Mouse (Mus musculus): ENCODE measurements at regions not wholly inside any gene's neighbourhood (a gene's known extent, or its start where the extent isn't known, plus 50 kb on each side); places are given as distances from the start of the nearest gene placed in this dataset.

GRCm38 (mm10) chr4:142568556-142568955, 329.4 kb upstream of the Kazn start:
- DNase-seq (ENCODE audit: low spot score) (no peak), ATAC-seq (ENCODE audit: low FRiP score, low read depth) (no peak)
- no peaks in the 10 kb centered on the region for H3K9me3 ChIP-seq (ENCODE audit: control insufficient read depth, low read length)
- no peak overlapping the region for H3K9ac ChIP-seq (ENCODE audit: low read depth, low read length, severe bottlenecking)
- no peak overlapping the region for H3K4me2 ChIP-seq (replicated peaks; ENCODE audit: low read depth, low read length, severe bottlenecking)
- H3K27me3 ChIP-seq (ENCODE audit: control insufficient read depth, insufficient read depth, low read length), result no peaks in the 10 kb centered on the region
- H3K36me3 ChIP-seq (ENCODE audit: control insufficient read depth, insufficient read depth, low read length), result no peaks in the 10 kb centered on the region
- H3K4me3 ChIP-seq (replicated peaks; ENCODE audit: low read length), result no peak overlapping the region
- H3K4me1 ChIP-seq (ENCODE audit: control insufficient read depth, insufficient read depth, low read length), result no peaks in the 10 kb centered on the region
- 72% methylated on average over 6 of the region's 6 CpGs for WGBS
- no peak for TF ChIP-seq POLR2A (IDR thresholded peaks at IDR 0.05; ENCODE audit: borderline replicate concordance, extremely low read depth, insufficient read depth, insufficient read length)
- H3K27ac ChIP-seq (replicated peaks; ENCODE audit: low read depth, low read length), result no peak overlapping the region

- Histone ChIP-seq H3K27me3 (ENCODE audit: control insufficient read depth, insufficient read depth, low read length) (no peaks in the 10 kb centered on the region), H3K4me1 (ENCODE audit: control insufficient read depth, insufficient read depth, low read length) (no peaks in the 10 kb centered on the region), H3K9me3 (ENCODE audit: control insufficient read depth, low read length) (peaks cover 2% of the 10 kb centered on the region; the same call in 1 of the 2 replicates), H3K4me3 (replicated peaks; ENCODE audit: low read length) (no peak overlapping the region), H3K9ac (ENCODE audit: low read depth, low read length, severe bottlenecking) (no peak overlapping the region), H3K36me3 (ENCODE audit: control insufficient read depth, insufficient read depth, low read length) (no peaks in the 10 kb centered on the region), H3K27ac (replicated peaks; ENCODE audit: low read depth, low read length) (no peak overlapping the region), H3K4me2 (replicated peaks; ENCODE audit: low read depth, low read length, severe bottlenecking) (no peak overlapping the region)
- TF ChIP-seq POLR2A (IDR thresholded peaks at IDR 0.05; ENCODE audit: borderline replicate concordance, extremely low read depth, insufficient read depth, insufficient read length), result no peak
- ATAC-seq (ENCODE audit: low FRiP score, low read depth), result no peak
- DNase-seq (ENCODE audit: low spot score), result no peak
- 33% methylated on average over 3 of the region's 3 CpGs for WGBS
Observed at GRCm38 (mm10) chr4:142554716-142555115, 315.5 kb upstream of the Kazn start.

- no peak overlapping the region for H3K4me2 ChIP-seq (replicated peaks; ENCODE audit: low read depth, low read length, severe bottlenecking)
- H3K27me3 ChIP-seq (ENCODE audit: control insufficient read depth, insufficient read depth, low read length), result no peaks in the 10 kb centered on the region
- peaks cover 8% of the 10 kb centered on the region for H3K4me1 ChIP-seq (ENCODE audit: control insufficient read depth, insufficient read depth, low read length)
- TF ChIP-seq POLR2A (IDR thresholded peaks at IDR 0.05; ENCODE audit: borderline replicate concordance, extremely low read depth, insufficient read depth, insufficient read length), result no peak
- WGBS, result 88% methylated on average over 1 of the region's 1 CpGs
- H3K27ac ChIP-seq (replicated peaks; ENCODE audit: low read depth, low read length), result no peak overlapping the region
- H3K9me3 ChIP-seq (ENCODE audit: control insufficient read depth, low read length), result no peaks in the 10 kb centered on the region
- no peak for DNase-seq (ENCODE audit: low spot score)
- H3K36me3 ChIP-seq (ENCODE audit: control insufficient read depth, insufficient read depth, low read length), result no peaks in the 10 kb centered on the region
- no peak overlapping the region for H3K4me3 ChIP-seq (replicated peaks; ENCODE audit: low read length)
- ATAC-seq (ENCODE audit: low FRiP score, low read depth), result no peak
- H3K9ac ChIP-seq (ENCODE audit: low read depth, low read length, severe bottlenecking), result no peak overlapping the region
Observed at GRCm38 (mm10) chr4:142545871-142546270, 306.7 kb upstream of the Kazn start.

GRCm38 (mm10) chr4:142545187-142545586, 306.0 kb upstream of the Kazn start:
- Histone ChIP-seq H3K9me3 (ENCODE audit: control insufficient read depth, low read length) (no peaks in the 10 kb centered on the region), H3K9ac (ENCODE audit: low read depth, low read length, severe bottlenecking) (no peak overlapping the region), H3K27me3 (ENCODE audit: control insufficient read depth, insufficient read depth, low read length) (no peaks in the 10 kb centered on the region), H3K27ac (replicated peaks; ENCODE audit: low read depth, low read length) (no peak overlapping the region), H3K4me1 (ENCODE audit: control insufficient read depth, insufficient read depth, low read length) (peaks cover 8% of the 10 kb centered on the region), H3K4me3 (replicated peaks; ENCODE audit: low read length) (no peak overlapping the region), H3K4me2 (replicated peaks; ENCODE audit: low read depth, low read length, severe bottlenecking) (no peak overlapping the region), H3K36me3 (ENCODE audit: control insufficient read depth, insufficient read depth, low read length) (no peaks in the 10 kb centered on the region)
- 43% methylated on average over 1 of the region's 1 CpGs for WGBS
- DNase-seq (ENCODE audit: low spot score) (no peak), ATAC-seq (ENCODE audit: low FRiP score, low read depth) (no peak)
- no peak for TF ChIP-seq POLR2A (IDR thresholded peaks at IDR 0.05; ENCODE audit: borderline replicate concordance, extremely low read depth, insufficient read depth, insufficient read length)

DNA sequence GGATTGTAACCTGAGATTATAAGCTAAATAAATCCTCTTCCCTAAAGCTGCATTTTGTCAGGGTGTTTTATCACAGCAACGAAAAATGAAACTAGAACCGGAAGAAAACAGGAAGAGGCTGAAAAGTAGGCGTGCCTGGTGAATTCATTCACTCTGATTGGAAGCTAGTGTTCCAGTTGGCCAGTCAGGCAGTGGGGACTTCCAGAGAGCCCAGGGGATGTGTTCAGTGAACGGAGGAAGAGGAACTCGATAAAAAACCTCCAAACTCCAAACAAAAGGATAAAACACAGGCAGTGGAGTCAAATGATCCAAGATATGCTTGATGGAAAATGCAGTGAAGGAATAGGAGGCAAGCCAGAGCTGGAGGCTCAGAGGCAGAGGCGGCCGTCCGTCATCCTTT, 305.5 kb upstream of the Kazn start:
- Histone ChIP-seq H3K27ac (replicated peaks; ENCODE audit: low read depth, low read length) (no peak overlapping the region), H3K27me3 (ENCODE audit: control insufficient read depth, insufficient read depth, low read length) (no peaks in the 10 kb centered on the region), H3K4me2 (replicated peaks; ENCODE audit: low read depth, low read length, severe bottlenecking) (no peak overlapping the region), H3K4me3 (replicated peaks; ENCODE audit: low read length) (no peak overlapping the region), H3K9ac (ENCODE audit: low read depth, low read length, severe bottlenecking) (no peak overlapping the region), H3K4me1 (ENCODE audit: control insufficient read depth, insufficient read depth, low read length) (peaks cover 8% of the 10 kb centered on the region), H3K36me3 (ENCODE audit: control insufficient read depth, insufficient read depth, low read length) (no peaks in the 10 kb centered on the region), H3K9me3 (ENCODE audit: control insufficient read depth, low read length) (no peaks in the 10 kb centered on the region)
- no peak for DNase-seq (ENCODE audit: low spot score)
- TF ChIP-seq POLR2A (IDR thresholded peaks at IDR 0.05; ENCODE audit: borderline replicate concordance, extremely low read depth, insufficient read depth, insufficient read length), result no peak
- no peak for ATAC-seq (ENCODE audit: low FRiP score, low read depth)
- WGBS, result 86% methylated on average over 8 of the region's 8 CpGs

- Histone ChIP-seq H3K9me3 (ENCODE audit: control insufficient read depth, low read length) (no peaks in the 10 kb centered on the region), H3K9ac (ENCODE audit: low read depth, low read length, severe bottlenecking) (no peak overlapping the region), H3K4me2 (replicated peaks; ENCODE audit: low read depth, low read length, severe bottlenecking) (no peak overlapping the region), H3K27ac (replicated peaks; ENCODE audit: low read depth, low read length) (no peak overlapping the region), H3K36me3 (ENCODE audit: control insufficient read depth, insufficient read depth, low read length) (no peaks in the 10 kb centered on the region), H3K4me3 (replicated peaks; ENCODE audit: low read length) (no peak overlapping the region), H3K27me3 (ENCODE audit: control insufficient read depth, insufficient read depth, low read length) (no peaks in the 10 kb centered on the region), H3K4me1 (ENCODE audit: control insufficient read depth, insufficient read depth, low read length) (no peaks in the 10 kb centered on the region)
- DNase-seq (ENCODE audit: low spot score) (no peak), ATAC-seq (ENCODE audit: low FRiP score, low read depth) (no peak)
- TF ChIP-seq POLR2A (IDR thresholded peaks at IDR 0.05; ENCODE audit: borderline replicate concordance, extremely low read depth, insufficient read depth, insufficient read length), result no peak
- WGBS, result 75% methylated on average over 12 of the region's 12 CpGs
Observed at GRCm38 (mm10) chr4:142539200-142539750, 300.1 kb upstream of the Kazn start.
